In genomic region chr7:117139971-117140247, GRCm38 (mm10) we compare ENCODE assay signal across 14 mouse cellular contexts.
DNase-seq lines count a peak whose midpoint lies in the region; ATAC-seq and TF ChIP-seq lines count a peak whose summit lies in the region.
"Had no signal": no experiment of that assay in that cellular context is flagged by ENCODE, and none has a peak within 500 bp of the region (broad histone marks: within the 10 kb centered on the region; RNA-seq: fewer than 3 reads in every experiment).

No protein-coding gene starts in this region.

- peak; percentile 20; the same call in 1 of the 2 replicates for ATAC-seq in lung, embryonic 16.5 days (ENCODE audit: low read depth)
- ATAC-seq in forebrain, embryonic 11.5 days (replicated peaks; ENCODE audit: low FRiP score), result peak; percentile 60
- ATAC-seq in hindbrain, embryonic 12.5 days (ENCODE audit: low FRiP score), result peak; percentile 27; the same call in 1 of the 2 replicates
- peak; percentile 19 for ATAC-seq in midbrain, embryonic 15.5 days (replicated peaks)
- ATAC-seq: liver, embryonic 12.5 days had no signal

- H3K9me3 ChIP-seq in lung, embryonic 16.5 days (ENCODE audit: control insufficient read depth, low read length), result no peaks in the 10 kb centered on the region
- H3K9me3 ChIP-seq in forebrain, embryonic 11.5 days (ENCODE audit: control insufficient read depth, low read length), result no peaks in the 10 kb centered on the region
- no peaks in the 10 kb centered on the region for H3K9me3 ChIP-seq in hindbrain, embryonic 12.5 days (replicated peaks)
- no peaks in the 10 kb centered on the region for H3K9me3 ChIP-seq in midbrain, embryonic 15.5 days
- H3K9me3 ChIP-seq: liver, embryonic 12.5 days; lung, embryonic 15.5 days had no signal

- DNase-seq in lung, adult 2 months, result no peak
- no peak for DNase-seq in forebrain, embryonic 11.5 days (ENCODE audit: low spot score)
- DNase-seq in testis, postnatal 10 days (ENCODE audit: low spot score), result no peak
- no peak for DNase-seq in thymus, postnatal 10 days (ENCODE audit: low spot score in 2 of 2)
- DNase-seq in spleen, postnatal 14 days (ENCODE audit: low spot score in 2 of 2), result no peak
- DNase-seq: spleen, adult 18-20 months; thymus, postnatal 36 days had no signal

- H3K27ac ChIP-seq in lung, embryonic 16.5 days (ENCODE audit: low read length), result no peak overlapping the region
- H3K27ac ChIP-seq in forebrain, embryonic 11.5 days (ENCODE audit: low read depth, low read length), result peak overlapping the region; percentile 70
- 0 out of 2 replicates have a peak overlapping the region, but pooled peaks have one; percentile 3 for H3K27ac ChIP-seq in hindbrain, embryonic 12.5 days
- no peak overlapping the region for H3K27ac ChIP-seq in midbrain, embryonic 15.5 days
- H3K27ac ChIP-seq: liver, embryonic 12.5 days; lung, embryonic 15.5 days; stomach, postnatal 0 days had no signal

- no peak for TF ChIP-seq CTCF in lung, adult 2 months (IDR thresholded peaks at IDR 0.05; ENCODE audit: insufficient read depth, low read length)

- peaks cover 8% of the 10 kb centered on the region; the same call in 1 of the 2 replicates for H3K4me1 ChIP-seq in lung, embryonic 16.5 days (replicated peaks; ENCODE audit: control insufficient read depth, insufficient read depth, low read length)
- H3K4me1 ChIP-seq in lung, adult 2 months (ENCODE audit: control insufficient read depth, insufficient read depth, low read length), result no peaks in the 10 kb centered on the region
- H3K4me1 ChIP-seq in forebrain, embryonic 11.5 days (replicated peaks; ENCODE audit: control insufficient read depth, insufficient read depth, low read length), result peaks cover 18% of the 10 kb centered on the region
- H3K4me1 ChIP-seq in hindbrain, embryonic 12.5 days, result peaks cover 22% of the 10 kb centered on the region
- peaks cover 20% of the 10 kb centered on the region for H3K4me1 ChIP-seq in midbrain, embryonic 15.5 days
- H3K4me1 ChIP-seq: liver, embryonic 12.5 days had no signal

- no peak for TF ChIP-seq POLR2A in lung, adult 2 months (IDR thresholded peaks at IDR 0.05; ENCODE audit: borderline replicate concordance, extremely low read depth, low read depth, low read length)

- no peak overlapping the region for H3K4me2 ChIP-seq in lung, embryonic 16.5 days (ENCODE audit: low read depth, low read length)
- H3K4me2 ChIP-seq in forebrain, embryonic 11.5 days (ENCODE audit: low read depth, low read length, severe bottlenecking), result peak overlapping the region; percentile 31; the same call in 1 of the 2 replicates
- no peak overlapping the region for H3K4me2 ChIP-seq in hindbrain, embryonic 12.5 days (replicated peaks)
- H3K4me2 ChIP-seq in midbrain, embryonic 15.5 days, result no peak overlapping the region; the same call in 1 of the 2 replicates
- H3K4me2 ChIP-seq: liver, embryonic 12.5 days; lung, embryonic 15.5 days had no signal

- no peak overlapping the region for H3K9ac ChIP-seq in lung, embryonic 16.5 days (ENCODE audit: low read length)
- H3K9ac ChIP-seq in forebrain, embryonic 11.5 days (ENCODE audit: low read length), result no peak overlapping the region
- no peak overlapping the region for H3K9ac ChIP-seq in hindbrain, embryonic 12.5 days
- H3K9ac ChIP-seq in midbrain, embryonic 15.5 days, result no peak overlapping the region
- H3K9ac ChIP-seq: liver, embryonic 12.5 days; lung, embryonic 15.5 days had no signal

- 32% methylated on average over 1 of the region's 1 CpGs for WGBS in lung, embryonic 16.5 days
- 25% methylated on average over 1 of the region's 1 CpGs for WGBS in lung, adult 2 months
- 50% methylated on average over 1 of the region's 1 CpGs for WGBS in forebrain, embryonic 11.5 days
- 17% methylated on average over 1 of the region's 1 CpGs for WGBS in hindbrain, embryonic 12.5 days
- 19% methylated on average over 1 of the region's 1 CpGs for WGBS in midbrain, embryonic 15.5 days

- H3K27me3 ChIP-seq in lung, embryonic 16.5 days (ENCODE audit: control insufficient read depth, insufficient read depth, low read depth, low read length), result no peaks in the 10 kb centered on the region
- H3K27me3 ChIP-seq in forebrain, embryonic 11.5 days (ENCODE audit: control insufficient read depth, insufficient read depth, low read length), result no peaks in the 10 kb centered on the region
- no peaks in the 10 kb centered on the region for H3K27me3 ChIP-seq in hindbrain, embryonic 12.5 days
- H3K27me3 ChIP-seq in midbrain, embryonic 15.5 days (replicated peaks), result no peaks in the 10 kb centered on the region
- H3K27me3 ChIP-seq: liver, embryonic 12.5 days; lung, embryonic 15.5 days had no signal

- H3K4me3 ChIP-seq in lung, embryonic 16.5 days (ENCODE audit: low read length), result no peak overlapping the region
- no peak overlapping the region for H3K4me3 ChIP-seq in lung, adult 2 months (replicated peaks; ENCODE audit: extremely low read depth, low read depth, low read length)
- H3K4me3 ChIP-seq in forebrain, embryonic 11.5 days (ENCODE audit: low read depth, low read length), result no peak overlapping the region
- H3K4me3 ChIP-seq in hindbrain, embryonic 12.5 days, result no peak overlapping the region
- H3K4me3 ChIP-seq in midbrain, embryonic 15.5 days, result no peak overlapping the region
- H3K4me3 ChIP-seq: erythroblast, embryonic 14.5 days; liver, embryonic 12.5 days; lung, embryonic 15.5 days had no signal

- H3K36me3 ChIP-seq in lung, embryonic 16.5 days (ENCODE audit: control insufficient read depth, insufficient read depth, low read length), result no peaks in the 10 kb centered on the region
- H3K36me3 ChIP-seq in forebrain, embryonic 11.5 days (ENCODE audit: control insufficient read depth, insufficient read depth, low read length), result no peaks in the 10 kb centered on the region
- no peaks in the 10 kb centered on the region for H3K36me3 ChIP-seq in hindbrain, embryonic 12.5 days
- H3K36me3 ChIP-seq in midbrain, embryonic 15.5 days (replicated peaks), result no peaks in the 10 kb centered on the region
- H3K36me3 ChIP-seq: liver, embryonic 12.5 days; lung, embryonic 15.5 days had no signal

Comparison
In these comparisons a context has a peak if more than half of its experiments do, and no peak if none do; other contexts are left out.
1. H3K27ac ChIP-seq: peak in forebrain, embryonic 11.5 days (single experiment) and hindbrain, embryonic 12.5 days (single experiment); none in lung, embryonic 16.5 days (single experiment) and midbrain, embryonic 15.5 days (single experiment).
2. Peak in every context shown above with its lines, with median percentiles within 50 percentile points of each other: ATAC-seq.